In the genomic region with DNA sequence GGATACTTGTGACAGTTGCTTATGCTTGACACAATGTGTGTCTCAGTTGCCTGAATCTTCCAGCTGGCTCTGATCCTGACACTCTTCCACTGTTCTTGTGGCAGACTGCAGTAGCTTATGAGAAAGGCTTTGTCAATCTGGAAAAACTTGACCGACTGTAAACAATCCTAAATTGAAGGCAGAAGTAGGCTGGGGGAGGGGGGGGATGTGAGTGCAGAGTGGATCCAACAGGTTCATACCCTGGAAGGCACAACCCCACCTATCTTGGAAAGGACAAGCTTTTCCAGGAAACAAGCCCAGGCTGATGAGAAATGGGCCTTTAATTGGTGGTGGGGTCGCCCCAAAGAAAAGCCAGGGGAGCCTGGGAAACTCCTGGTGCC, we compare ENCODE assay signal across 8 mouse cellular contexts. TPM values are rescaled to one million over a fixed set of nuclear protein-coding genes. Genes with fewer than 3 reads are reported as not detected.
A peak's percentile ranks its signal among the peaks of the same experiment; 100 is the strongest.
DNase-seq lines count a peak whose midpoint lies in the region; ATAC-seq and TF ChIP-seq lines count a peak whose summit lies in the region.

No protein-coding gene starts in this region.

- H3K27me3 ChIP-seq in forebrain, embryonic 13.5 days = peaks cover 49% of the 10 kb centered on the region
- no peaks in the 10 kb centered on the region for H3K27me3 ChIP-seq in myocyte (ENCODE audit: control insufficient read depth, insufficient read depth, insufficient read length)

- H3K4me2 ChIP-seq in forebrain, embryonic 13.5 days = 0 out of 2 replicates have a peak overlapping the region, but pooled peaks have one; percentile 87
- peak overlapping the region; percentile 96 for H3K4me2 ChIP-seq in myocyte (ENCODE audit: low read depth)

- peak; percentile 41 for DNase-seq in kidney, adult 9 months
- DNase-seq in kidney, adult 18-20 months = no peak
- peak; percentile 58 to 67 for DNase-seq in kidney, postnatal 36 days
- DNase-seq in thymus, postnatal 10 days (ENCODE audit: low spot score in 2 of 2) = no peak
- DNase-seq in urinary bladder, postnatal 10 days (ENCODE audit: low spot score) = no peak
- no peak for DNase-seq in cerebellum, adult 9-10 months

- no peaks in the 10 kb centered on the region for H3K36me3 ChIP-seq in forebrain, embryonic 13.5 days (ENCODE audit: poor library complexity, severe bottlenecking)
- no peaks in the 10 kb centered on the region for H3K36me3 ChIP-seq in myocyte (ENCODE audit: control insufficient read depth, insufficient read depth)

- no peak for TF ChIP-seq POLR2A in myocyte (IDR thresholded peaks at IDR 0.05; ENCODE audit: insufficient read length, low read depth)

- H3ac ChIP-seq in myocyte (ENCODE audit: control insufficient read depth, insufficient read length) = no peak overlapping the region

- H3K4me1 ChIP-seq in forebrain, embryonic 13.5 days = peaks cover 24% of the 10 kb centered on the region

- H3K9ac ChIP-seq in forebrain, embryonic 13.5 days = no peak overlapping the region

- ATAC-seq in forebrain, embryonic 13.5 days = no peak

- WGBS in forebrain, embryonic 13.5 days = 49% methylated on average over 2 of the region's 2 CpGs

- H3K4me3 ChIP-seq in forebrain, embryonic 13.5 days = peak overlapping the region; percentile 48; the same call in 1 of the 2 replicates
- H3K4me3 ChIP-seq in myocyte = no peak overlapping the region

- no peak overlapping the region for H3K27ac ChIP-seq in forebrain, embryonic 13.5 days

- H3K79me2 ChIP-seq in myocyte (ENCODE audit: control insufficient read depth, insufficient read depth) = no peaks in the 10 kb centered on the region

- no peaks in the 10 kb centered on the region for H3K9me3 ChIP-seq in forebrain, embryonic 13.5 days (replicated peaks)

TF ChIP-seq in myocyte, 11 proteins besides CTCF, POLR2A, EP300 and RAD21:
- TF ChIP-seq POLR2AphosphoS2 (IDR thresholded peaks at IDR 0.05; ENCODE audit: insufficient read length, low read depth) = no peak
- TF ChIP-seq CEBPB (IDR thresholded peaks at IDR 0.05; ENCODE audit: insufficient read depth, poor library complexity, severe bottlenecking) = no peak
- TF ChIP-seq USF1 (IDR thresholded peaks at IDR 0.05; ENCODE audit: low read depth) = no peak
- TF ChIP-seq TCF12 (IDR thresholded peaks at IDR 0.05; ENCODE audit: insufficient read depth, poor library complexity, severe bottlenecking) = no peak
- TF ChIP-seq TCF3 (IDR thresholded peaks at IDR 0.05; ENCODE audit: insufficient read length, low read depth) = no peak
- TF ChIP-seq REST (IDR thresholded peaks at IDR 0.05; ENCODE audit: insufficient read depth, insufficient read length) = no peak
- TF ChIP-seq SRF (IDR thresholded peaks at IDR 0.05; ENCODE audit: control insufficient read depth, insufficient read length, low read depth) = no peak
- TF ChIP-seq E2F4 (IDR thresholded peaks at IDR 0.05; ENCODE audit: insufficient read depth) = no peak
- TF ChIP-seq MYOG (IDR thresholded peaks at IDR 0.05; ENCODE audit: control insufficient read depth in 1 of 3, insufficient read depth in 1 of 3, insufficient read length in 2 of 3, low read depth in 2 of 3) = no peak
- TF ChIP-seq MAX (IDR thresholded peaks at IDR 0.05; ENCODE audit: low read depth) = no peak

RNA-seq across cellular contexts. Expression of a gene that starts 2.6 kb away (rescaled TPM):
- polyA plus RNA-seq in forebrain, embryonic 13.5 days (2015; fragmentation: Nextera tagmentation; extraction: Ambion mirVana) = 5.9 and 6.8 TPM in 2 replicates
- polyA plus RNA-seq in myocyte (2012; fragmentation: generic; extraction: Trizol) = 5.5 TPM

Comparison
In these comparisons a context has a peak if more than half of its experiments do, and no peak if none do; other contexts are left out.
1. DNase-seq: peak in kidney, adult 9 months (single experiment) and kidney, postnatal 36 days (2 of 2); none in kidney, adult 18-20 months (single experiment), thymus, postnatal 10 days (0 of 2), urinary bladder, postnatal 10 days (single experiment) and cerebellum, adult 9-10 months (single experiment).